Mouse (Mus musculus): ENCODE measurements around the gene Tnrc6c. TPM values are rescaled to one million over a fixed set of nuclear protein-coding genes. Genes with fewer than 3 reads are reported as not detected.

Tnrc6c gene
- polyA plus RNA-seq, 1 experiment from 2014 or later: 8.7 TPM

DNA sequence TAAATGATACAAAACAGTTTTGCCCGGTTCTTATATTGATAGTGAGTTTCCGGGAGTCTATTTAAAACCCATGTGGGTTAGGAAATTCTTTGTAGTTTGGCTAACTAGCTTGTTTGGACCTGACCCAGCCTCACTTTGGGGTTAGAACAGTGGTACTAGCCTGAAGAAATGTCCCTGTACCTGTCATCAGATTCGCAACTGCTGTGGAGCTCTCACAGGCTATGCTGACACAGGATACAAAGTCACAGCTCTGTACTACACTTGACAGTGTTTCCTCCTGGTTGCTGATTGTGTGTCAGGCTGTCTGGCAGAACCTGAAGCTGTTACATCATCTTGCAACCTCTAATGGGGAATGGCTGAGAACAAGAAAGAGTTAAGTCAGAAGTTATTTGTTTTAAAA is 75.3 kb downstream of the Tnrc6c start:
- Histone ChIP-seq H3K4me3 (ENCODE audit: control insufficient read depth in 1 of 2, insufficient read depth in 1 of 2, low read depth in 1 of 2, low read length in 2 of 2) (no peak overlapping the region), H3K27ac (replicated peaks in 1 of 2; ENCODE audit: control insufficient read depth in 1 of 2, insufficient read depth in 1 of 2, low read depth in 2 of 2, low read length in 2 of 2) (peak overlapping the region; percentile 6 to 12; a peak in 1 of 4 replicates), H3K4me2 (ENCODE audit: low read length) (no peak overlapping the region), H3K4me1 (ENCODE audit: control insufficient read depth in 2 of 2, insufficient read depth in 2 of 2, low read length in 2 of 2) (peaks cover 7 to 29% of the 10 kb centered on the region in 2 experiments), H3K9ac (ENCODE audit: low read length) (peak overlapping the region; percentile 2; the same call in 1 of the 2 replicates), H3K9me3 (ENCODE audit: control insufficient read depth, low read length) (no peaks in the 10 kb centered on the region), H3K36me3 (ENCODE audit: control insufficient read depth, insufficient read depth, low read length) (peaks cover 17% of the 10 kb centered on the region), H3K27me3 (ENCODE audit: control insufficient read depth, insufficient read depth, low read length) (no peaks in the 10 kb centered on the region)
- WGBS: 48% methylated on average over 3 of the region's 3 CpGs
- no peak for ATAC-seq (ENCODE audit: insufficient number of reproducible peaks, insufficient read depth, low FRiP score, low read depth)

DNA sequence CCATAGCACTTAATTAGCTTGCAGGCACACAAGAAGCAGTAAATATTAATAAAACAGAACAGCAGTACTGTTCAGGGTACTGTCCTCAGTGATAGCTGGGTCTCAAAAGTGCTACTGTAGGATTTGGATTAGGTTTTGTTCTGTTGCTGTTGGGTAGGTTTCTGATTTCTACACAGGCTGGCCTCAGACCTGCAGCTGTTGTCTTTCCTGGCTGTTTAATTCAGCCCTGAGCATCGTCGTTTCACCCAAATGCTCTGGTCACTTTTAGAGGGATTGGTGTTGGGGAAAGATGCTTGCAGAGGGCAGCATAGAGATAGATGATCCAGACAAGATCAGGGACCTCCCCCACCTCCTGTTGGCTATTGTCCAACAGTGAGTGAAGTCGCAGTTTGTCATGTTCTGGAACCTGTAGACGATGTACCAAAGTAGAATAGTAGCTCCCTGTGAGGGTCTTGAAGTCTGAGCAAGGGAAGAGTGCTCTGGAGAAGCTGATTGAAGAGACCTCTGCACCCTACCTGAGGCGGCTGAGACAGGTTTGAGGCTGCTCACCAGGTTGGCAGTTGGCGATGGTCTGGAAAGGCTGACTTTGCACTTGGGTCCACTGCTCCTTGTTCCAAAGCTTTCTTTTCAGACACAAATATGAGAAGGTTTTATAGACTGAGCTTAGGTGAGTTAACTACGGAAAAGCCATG is 75.9 kb downstream of the Tnrc6c start:
- no peak overlapping the region for H3K4me2 ChIP-seq (ENCODE audit: low read length)
- peaks cover 7 to 29% of the 10 kb centered on the region in 2 experiments for H3K4me1 ChIP-seq (ENCODE audit: control insufficient read depth in 2 of 2, insufficient read depth in 2 of 2, low read length in 2 of 2)
- WGBS: 69% methylated on average over 7 of the region's 7 CpGs
- no peaks in the 10 kb centered on the region for H3K27me3 ChIP-seq (ENCODE audit: control insufficient read depth, insufficient read depth, low read length)
- H3K36me3 ChIP-seq (ENCODE audit: control insufficient read depth, insufficient read depth, low read length): peaks cover 23% of the 10 kb centered on the region
- H3K4me3 ChIP-seq (ENCODE audit: control insufficient read depth in 1 of 2, insufficient read depth in 1 of 2, low read depth in 1 of 2, low read length in 2 of 2): no peak overlapping the region
- peak overlapping the region in 1 of 2 experiments; percentile 50; a peak in 1 of 4 replicates for H3K27ac ChIP-seq (replicated peaks in 1 of 2; ENCODE audit: control insufficient read depth in 1 of 2, insufficient read depth in 1 of 2, low read depth in 2 of 2, low read length in 2 of 2)
- H3K9ac ChIP-seq (ENCODE audit: low read length): peak overlapping the region; percentile 16; the same call in 1 of the 2 replicates
- no peak for ATAC-seq (ENCODE audit: insufficient number of reproducible peaks, insufficient read depth, low FRiP score, low read depth)
- no peaks in the 10 kb centered on the region for H3K9me3 ChIP-seq (ENCODE audit: control insufficient read depth, low read length)

DNA sequence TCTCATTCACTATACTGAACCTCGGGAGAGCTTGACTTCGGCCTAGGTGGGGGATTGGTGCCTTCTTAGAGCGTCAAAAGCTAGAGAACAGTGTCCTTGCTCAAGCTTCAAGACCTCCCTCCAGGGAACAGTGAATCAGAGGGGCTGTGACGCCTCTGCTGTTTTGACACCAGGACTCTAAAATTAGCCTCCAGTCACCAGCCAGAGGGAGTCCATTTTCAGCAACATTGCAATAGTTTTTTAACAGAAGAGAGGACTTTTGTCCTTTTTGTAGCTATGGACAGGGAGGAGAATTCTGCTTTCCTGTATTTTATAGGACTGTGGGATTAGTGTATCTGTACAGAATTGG is 76.4 kb downstream of the Tnrc6c start:
- Histone ChIP-seq H3K4me2 (ENCODE audit: low read length) (no peak overlapping the region), H3K4me3 (ENCODE audit: control insufficient read depth in 1 of 2, insufficient read depth in 1 of 2, low read depth in 1 of 2, low read length in 2 of 2) (no peak overlapping the region), H3K27ac (replicated peaks in 1 of 2; ENCODE audit: control insufficient read depth in 1 of 2, insufficient read depth in 1 of 2, low read depth in 2 of 2, low read length in 2 of 2) (peak overlapping the region in 1 of 2 experiments; percentile 50; a peak in 1 of 4 replicates), H3K36me3 (ENCODE audit: control insufficient read depth, insufficient read depth, low read length) (peaks cover 29% of the 10 kb centered on the region), H3K9ac (ENCODE audit: low read length) (peak overlapping the region; percentile 16; the same call in 1 of the 2 replicates), H3K27me3 (ENCODE audit: control insufficient read depth, insufficient read depth, low read length) (no peaks in the 10 kb centered on the region), H3K4me1 (ENCODE audit: control insufficient read depth in 2 of 2, insufficient read depth in 2 of 2, low read length in 2 of 2) (peaks cover 7 to 29% of the 10 kb centered on the region in 2 experiments), H3K9me3 (ENCODE audit: control insufficient read depth, low read length) (no peaks in the 10 kb centered on the region)
- WGBS: 38% methylated on average over 4 of the region's 4 CpGs
- no peak for ATAC-seq (ENCODE audit: insufficient number of reproducible peaks, insufficient read depth, low FRiP score, low read depth)

DNA sequence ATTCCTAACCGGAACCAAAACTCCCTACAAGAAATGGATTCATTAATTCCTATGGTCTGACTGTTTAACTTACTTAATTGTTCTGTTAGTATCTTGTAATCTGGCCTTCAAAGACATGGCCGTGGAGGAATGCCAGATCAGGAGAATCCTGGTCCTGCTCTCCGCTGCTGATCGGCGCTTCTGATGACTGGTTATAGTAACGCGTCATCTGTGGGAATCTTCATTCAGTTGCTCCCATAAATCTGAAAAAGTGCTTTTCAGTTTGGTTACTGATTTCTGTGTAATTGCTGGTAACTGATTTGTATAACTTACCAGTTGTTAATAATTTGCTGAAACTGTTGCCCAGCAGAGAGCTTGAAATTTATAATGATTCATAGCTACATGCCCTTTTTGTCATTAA is 77.4 kb downstream of the Tnrc6c start:
- no peaks in the 10 kb centered on the region for H3K27me3 ChIP-seq (ENCODE audit: control insufficient read depth, insufficient read depth, low read length)
- no peak for ATAC-seq (ENCODE audit: insufficient number of reproducible peaks, insufficient read depth, low FRiP score, low read depth)
- no peak overlapping the region for H3K27ac ChIP-seq (replicated peaks in 1 of 2; ENCODE audit: control insufficient read depth in 1 of 2, insufficient read depth in 1 of 2, low read depth in 2 of 2, low read length in 2 of 2)
- H3K4me2 ChIP-seq (ENCODE audit: low read length): no peak overlapping the region
- no peak overlapping the region for H3K9ac ChIP-seq (ENCODE audit: low read length)
- peaks cover 39% of the 10 kb centered on the region for H3K36me3 ChIP-seq (ENCODE audit: control insufficient read depth, insufficient read depth, low read length)
- peaks cover 7 to 29% of the 10 kb centered on the region in 2 experiments for H3K4me1 ChIP-seq (ENCODE audit: control insufficient read depth in 2 of 2, insufficient read depth in 2 of 2, low read length in 2 of 2)
- 82% methylated on average over 7 of the region's 7 CpGs for WGBS
- no peaks in the 10 kb centered on the region for H3K9me3 ChIP-seq (ENCODE audit: control insufficient read depth, low read length)
- H3K4me3 ChIP-seq (ENCODE audit: control insufficient read depth in 1 of 2, insufficient read depth in 1 of 2, low read depth in 1 of 2, low read length in 2 of 2): no peak overlapping the region

DNA sequence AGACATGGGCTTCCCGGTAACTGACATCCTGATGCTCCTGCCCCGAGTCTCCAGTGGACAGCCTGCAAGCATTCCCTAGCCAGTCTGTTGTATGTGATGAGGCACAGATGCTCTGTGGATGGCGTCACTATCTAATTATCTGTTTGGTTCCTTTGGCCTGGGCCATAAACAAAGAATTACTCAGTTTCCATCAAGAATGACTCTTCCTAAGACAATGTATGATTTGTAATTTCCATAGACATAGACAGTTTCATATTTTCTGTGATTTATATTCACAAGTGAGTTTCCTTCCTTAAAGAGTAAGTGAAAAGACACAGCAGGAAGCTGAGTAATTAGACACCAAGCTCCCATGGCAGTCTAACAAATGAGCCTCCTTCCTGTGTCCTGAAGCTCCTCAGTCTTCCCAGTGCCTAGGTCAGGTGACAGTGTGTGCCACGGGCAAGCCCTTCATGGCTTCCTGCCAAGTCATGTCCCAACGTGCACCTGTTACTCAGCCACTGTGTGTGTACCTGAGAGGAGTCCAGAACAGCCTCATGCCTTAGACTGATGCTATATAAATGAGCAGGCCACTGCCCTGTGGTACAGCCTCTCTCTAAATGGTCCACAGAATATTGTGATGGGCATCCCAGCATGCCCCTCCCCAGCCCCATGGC is 82.1 kb downstream of the Tnrc6c start:
- ATAC-seq (ENCODE audit: insufficient number of reproducible peaks, insufficient read depth, low FRiP score, low read depth): no peak
- Histone ChIP-seq H3K4me1 (ENCODE audit: control insufficient read depth in 2 of 2, insufficient read depth in 2 of 2, low read length in 2 of 2) (no peaks in the 10 kb centered on the region), H3K27me3 (ENCODE audit: control insufficient read depth, insufficient read depth, low read length) (no peaks in the 10 kb centered on the region), H3K9me3 (ENCODE audit: control insufficient read depth, low read length) (no peaks in the 10 kb centered on the region), H3K36me3 (ENCODE audit: control insufficient read depth, insufficient read depth, low read length) (peaks cover 86% of the 10 kb centered on the region), H3K4me3 (ENCODE audit: control insufficient read depth in 1 of 2, insufficient read depth in 1 of 2, low read depth in 1 of 2, low read length in 2 of 2) (no peak overlapping the region), H3K9ac (ENCODE audit: low read length) (no peak overlapping the region), H3K4me2 (ENCODE audit: low read length) (no peak overlapping the region), H3K27ac (replicated peaks in 1 of 2; ENCODE audit: control insufficient read depth in 1 of 2, insufficient read depth in 1 of 2, low read depth in 2 of 2, low read length in 2 of 2) (no peak overlapping the region)
- WGBS: 62% methylated on average over 5 of the region's 5 CpGs

DNA sequence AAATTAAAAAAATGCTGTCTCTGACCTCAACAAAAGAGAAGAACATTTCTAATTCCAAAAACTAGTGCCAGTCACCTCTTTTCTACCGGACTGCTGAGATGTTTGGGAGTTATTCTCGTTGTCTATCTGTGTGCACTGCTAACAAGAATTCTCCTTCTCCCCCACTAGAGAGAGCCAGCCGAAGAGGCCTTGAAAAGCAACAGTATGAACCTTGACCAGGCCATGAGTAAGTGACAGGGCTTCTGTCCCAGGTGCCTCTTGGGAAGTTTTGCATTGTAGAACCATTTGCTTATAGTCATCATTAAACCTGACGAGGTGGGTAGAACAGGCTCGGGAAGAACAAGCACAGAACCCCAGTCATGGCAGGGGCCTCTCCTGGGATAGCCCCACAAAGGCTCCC is 84.0 kb downstream of the Tnrc6c start:
- Histone ChIP-seq H3K9me3 (ENCODE audit: control insufficient read depth, low read length) (no peaks in the 10 kb centered on the region), H3K27ac (replicated peaks in 1 of 2; ENCODE audit: control insufficient read depth in 1 of 2, insufficient read depth in 1 of 2, low read depth in 2 of 2, low read length in 2 of 2) (no peak overlapping the region), H3K27me3 (ENCODE audit: control insufficient read depth, insufficient read depth, low read length) (no peaks in the 10 kb centered on the region), H3K9ac (ENCODE audit: low read length) (no peak overlapping the region), H3K4me3 (ENCODE audit: control insufficient read depth in 1 of 2, insufficient read depth in 1 of 2, low read depth in 1 of 2, low read length in 2 of 2) (no peak overlapping the region), H3K4me2 (ENCODE audit: low read length) (no peak overlapping the region), H3K36me3 (ENCODE audit: control insufficient read depth, insufficient read depth, low read length) (peaks cover 100% of the 10 kb centered on the region), H3K4me1 (ENCODE audit: control insufficient read depth in 2 of 2, insufficient read depth in 2 of 2, low read length in 2 of 2) (no peaks in the 10 kb centered on the region)
- 88% methylated on average over 5 of the region's 5 CpGs for WGBS
- ATAC-seq (ENCODE audit: insufficient number of reproducible peaks, insufficient read depth, low FRiP score, low read depth): no peak

DNA sequence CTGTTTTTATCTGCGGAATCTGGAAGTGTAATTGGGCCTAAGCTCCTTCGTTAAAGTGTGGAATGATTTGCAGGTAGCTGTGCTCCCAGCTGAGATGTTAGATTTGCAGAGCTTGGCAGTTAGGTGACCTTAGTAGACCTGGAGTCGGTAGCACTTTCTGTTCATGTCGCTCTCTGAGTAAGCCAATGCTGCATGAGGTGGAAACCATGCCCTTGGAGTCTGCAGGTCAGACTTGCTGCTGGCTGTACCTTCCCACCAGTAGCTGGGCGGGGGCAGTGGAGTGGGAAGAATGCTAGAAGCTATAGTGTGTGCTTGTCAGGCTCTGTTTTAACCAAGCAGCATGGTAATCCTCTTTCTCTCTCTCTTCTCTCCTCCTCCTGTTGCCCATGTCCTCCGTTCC is 87.0 kb downstream of the Tnrc6c start:
- Histone ChIP-seq H3K9me3 (ENCODE audit: control insufficient read depth, low read length) (no peaks in the 10 kb centered on the region), H3K4me3 (ENCODE audit: control insufficient read depth in 1 of 2, insufficient read depth in 1 of 2, low read depth in 1 of 2, low read length in 2 of 2) (no peak overlapping the region), H3K27ac (replicated peaks in 1 of 2; ENCODE audit: control insufficient read depth in 1 of 2, insufficient read depth in 1 of 2, low read depth in 2 of 2, low read length in 2 of 2) (no peak overlapping the region), H3K4me2 (ENCODE audit: low read length) (no peak overlapping the region), H3K27me3 (ENCODE audit: control insufficient read depth, insufficient read depth, low read length) (no peaks in the 10 kb centered on the region), H3K9ac (ENCODE audit: low read length) (no peak overlapping the region), H3K4me1 (ENCODE audit: control insufficient read depth in 2 of 2, insufficient read depth in 2 of 2, low read length in 2 of 2) (no peaks in the 10 kb centered on the region), H3K36me3 (ENCODE audit: control insufficient read depth, insufficient read depth, low read length) (peaks cover 100% of the 10 kb centered on the region)
- no peak for ATAC-seq (ENCODE audit: insufficient number of reproducible peaks, insufficient read depth, low FRiP score, low read depth)
- 89% methylated on average over 6 of the region's 6 CpGs for WGBS
